Mouse (Mus musculus): Measurements from ENCODE around the gene Catsper3. TPM values are rescaled to one million over a fixed set of nuclear protein-coding genes. Genes with fewer than 3 reads are reported as not detected.
A peak's percentile ranks its signal among the peaks of the same experiment; 100 is the strongest.

The Catsper3 gene
- polyA plus RNA-seq, 1 experiment from 2014 or later, result not detected

GRCm38 (mm10) chr13:55829018-55829655 is 44.8 kb downstream of the Catsper3 start:
- no peak overlapping the region for H3K4me3 ChIP-seq (replicated peaks; ENCODE audit: low read depth, low read length)
- H3K36me3 ChIP-seq (ENCODE audit: control insufficient read depth, insufficient read depth, low read length), result no peaks in the 10 kb centered on the region
- H3K27ac ChIP-seq (replicated peaks; ENCODE audit: low read depth, low read length), result no peak overlapping the region
- H3K9ac ChIP-seq (replicated peaks; ENCODE audit: low read length), result no peak overlapping the region
- peak; percentile 50 for DNase-seq
- no peaks in the 10 kb centered on the region for H3K9me3 ChIP-seq (ENCODE audit: control insufficient read depth, low read length)
- H3K4me1 ChIP-seq (ENCODE audit: control insufficient read depth, insufficient read depth, low read length), result 0 out of 2 replicates have a peak, but pooled peaks cover 2% of the 10 kb centered on the region
- H3K4me2 ChIP-seq (ENCODE audit: low read length), result no peak overlapping the region
- H3K27me3 ChIP-seq (ENCODE audit: control insufficient read depth, insufficient read depth, low read length), result peaks cover 91% of the 10 kb centered on the region
- ATAC-seq (ENCODE audit: low FRiP score, low TSS enrichment), result no peak
- 2% methylated on average over 12 of the region's 12 CpGs for WGBS

GRCm38 (mm10) chr13:55830081-55830832 is 45.9 kb downstream of the Catsper3 start:
- Histone ChIP-seq H3K36me3 (ENCODE audit: control insufficient read depth, insufficient read depth, low read length) (no peaks in the 10 kb centered on the region), H3K4me2 (ENCODE audit: low read length) (peak overlapping the region; percentile 31; the same call in 1 of the 2 replicates), H3K4me3 (replicated peaks; ENCODE audit: low read depth, low read length) (no peak overlapping the region), H3K9ac (replicated peaks; ENCODE audit: low read length) (no peak overlapping the region), H3K4me1 (ENCODE audit: control insufficient read depth, insufficient read depth, low read length) (0 out of 2 replicates have a peak, but pooled peaks cover 2% of the 10 kb centered on the region), H3K27ac (replicated peaks; ENCODE audit: low read depth, low read length) (no peak overlapping the region), H3K9me3 (ENCODE audit: control insufficient read depth, low read length) (no peaks in the 10 kb centered on the region), H3K27me3 (ENCODE audit: control insufficient read depth, insufficient read depth, low read length) (peaks cover 88% of the 10 kb centered on the region)
- no peak for ATAC-seq (ENCODE audit: low FRiP score, low TSS enrichment)
- DNase-seq, result peak; percentile 53
- WGBS, result under 1% methylated on average over 48 of the region's 48 CpGs

GRCm38 (mm10) chr13:55830833-55831721 is 46.7 kb downstream of the Catsper3 start:
- Histone ChIP-seq H3K27me3 (ENCODE audit: control insufficient read depth, insufficient read depth, low read length) (peaks cover 87% of the 10 kb centered on the region), H3K36me3 (ENCODE audit: control insufficient read depth, insufficient read depth, low read length) (no peaks in the 10 kb centered on the region), H3K27ac (replicated peaks; ENCODE audit: low read depth, low read length) (no peak overlapping the region), H3K4me2 (ENCODE audit: low read length) (peak overlapping the region; percentile 31), H3K9me3 (ENCODE audit: control insufficient read depth, low read length) (no peaks in the 10 kb centered on the region), H3K9ac (replicated peaks; ENCODE audit: low read length) (no peak overlapping the region), H3K4me3 (replicated peaks; ENCODE audit: low read depth, low read length) (peak overlapping the region; percentile 17; the same call in 1 of the 2 replicates), H3K4me1 (ENCODE audit: control insufficient read depth, insufficient read depth, low read length) (peaks cover 5% of the 10 kb centered on the region; the same call in 1 of the 2 replicates)
- DNase-seq (peak; percentile 35), ATAC-seq (ENCODE audit: low FRiP score, low TSS enrichment) (no peak)
- WGBS, result under 1% methylated on average over 65 of the region's 82 CpGs

GRCm38 (mm10) chr13:55831722-55832160 is 47.4 kb downstream of the Catsper3 start:
- Histone ChIP-seq H3K4me3 (replicated peaks; ENCODE audit: low read depth, low read length) (0 out of 2 replicates have a peak overlapping the region, but pooled peaks have one; percentile 17), H3K9me3 (ENCODE audit: control insufficient read depth, low read length) (no peaks in the 10 kb centered on the region), H3K36me3 (ENCODE audit: control insufficient read depth, insufficient read depth, low read length) (no peaks in the 10 kb centered on the region), H3K4me1 (ENCODE audit: control insufficient read depth, insufficient read depth, low read length) (peaks cover 5% of the 10 kb centered on the region; the same call in 1 of the 2 replicates), H3K4me2 (ENCODE audit: low read length) (peak overlapping the region; percentile 31; the same call in 1 of the 2 replicates), H3K27ac (replicated peaks; ENCODE audit: low read depth, low read length) (no peak overlapping the region), H3K9ac (replicated peaks; ENCODE audit: low read length) (no peak overlapping the region), H3K27me3 (ENCODE audit: control insufficient read depth, insufficient read depth, low read length) (peaks cover 90% of the 10 kb centered on the region)
- ATAC-seq (ENCODE audit: low FRiP score, low TSS enrichment), result no peak
- peak; percentile 12 for DNase-seq
- 2% methylated on average over 25 of the region's 25 CpGs for WGBS

- 14% methylated on average over 1 of the region's 1 CpGs for WGBS
- H3K9me3 ChIP-seq (ENCODE audit: control insufficient read depth, low read length), result no peaks in the 10 kb centered on the region
- H3K4me1 ChIP-seq (ENCODE audit: control insufficient read depth, insufficient read depth, low read length), result peaks cover 5% of the 10 kb centered on the region; the same call in 1 of the 2 replicates
- ATAC-seq (ENCODE audit: low FRiP score, low TSS enrichment), result no peak
- H3K4me3 ChIP-seq (replicated peaks; ENCODE audit: low read depth, low read length), result no peak overlapping the region
- H3K36me3 ChIP-seq (ENCODE audit: control insufficient read depth, insufficient read depth, low read length), result no peaks in the 10 kb centered on the region
- H3K27ac ChIP-seq (replicated peaks; ENCODE audit: low read depth, low read length), result no peak overlapping the region
- no peak overlapping the region for H3K4me2 ChIP-seq (ENCODE audit: low read length)
- DNase-seq, result no peak
- no peak overlapping the region for H3K9ac ChIP-seq (replicated peaks; ENCODE audit: low read length)
- peaks cover 95% of the 10 kb centered on the region for H3K27me3 ChIP-seq (ENCODE audit: control insufficient read depth, insufficient read depth, low read length)
Measured at GRCm38 (mm10) chr13:55832602-55833001, 48.2 kb downstream of the Catsper3 start.

GRCm38 (mm10) chr13:55833921-55834320 is 49.6 kb downstream of the Catsper3 start:
- ATAC-seq (ENCODE audit: low FRiP score, low TSS enrichment), result no peak
- H3K27ac ChIP-seq (replicated peaks; ENCODE audit: low read depth, low read length), result no peak overlapping the region
- 4% methylated on average over 7 of the region's 7 CpGs for WGBS
- no peaks in the 10 kb centered on the region for H3K36me3 ChIP-seq (ENCODE audit: control insufficient read depth, insufficient read depth, low read length)
- H3K9ac ChIP-seq (replicated peaks; ENCODE audit: low read length), result no peak overlapping the region
- no peak overlapping the region for H3K4me3 ChIP-seq (replicated peaks; ENCODE audit: low read depth, low read length)
- H3K27me3 ChIP-seq (ENCODE audit: control insufficient read depth, insufficient read depth, low read length), result peaks cover 94% of the 10 kb centered on the region
- no peak for DNase-seq
- H3K4me2 ChIP-seq (ENCODE audit: low read length), result no peak overlapping the region
- H3K9me3 ChIP-seq (ENCODE audit: control insufficient read depth, low read length), result no peaks in the 10 kb centered on the region
- H3K4me1 ChIP-seq (ENCODE audit: control insufficient read depth, insufficient read depth, low read length), result peaks cover 5% of the 10 kb centered on the region; the same call in 1 of the 2 replicates

GRCm38 (mm10) chr13:55834667-55835066 is 50.3 kb downstream of the Catsper3 start:
- Histone ChIP-seq H3K4me2 (ENCODE audit: low read length) (no peak overlapping the region), H3K9me3 (ENCODE audit: control insufficient read depth, low read length) (no peaks in the 10 kb centered on the region), H3K27me3 (ENCODE audit: control insufficient read depth, insufficient read depth, low read length) (peaks cover 94% of the 10 kb centered on the region), H3K4me1 (ENCODE audit: control insufficient read depth, insufficient read depth, low read length) (peaks cover 5% of the 10 kb centered on the region; the same call in 1 of the 2 replicates), H3K27ac (replicated peaks; ENCODE audit: low read depth, low read length) (no peak overlapping the region), H3K36me3 (ENCODE audit: control insufficient read depth, insufficient read depth, low read length) (no peaks in the 10 kb centered on the region), H3K9ac (replicated peaks; ENCODE audit: low read length) (no peak overlapping the region), H3K4me3 (replicated peaks; ENCODE audit: low read depth, low read length) (no peak overlapping the region)
- DNase-seq, result peak; percentile 19
- no peak for ATAC-seq (ENCODE audit: low FRiP score, low TSS enrichment)
- WGBS, result 5% methylated on average over 5 of the region's 5 CpGs

GRCm38 (mm10) chr13:55835548-55836097 is 51.3 kb downstream of the Catsper3 start:
- 0 out of 2 replicates have a peak overlapping the region, but pooled peaks have one; percentile 10 for H3K4me3 ChIP-seq (replicated peaks; ENCODE audit: low read depth, low read length)
- H3K27me3 ChIP-seq (ENCODE audit: control insufficient read depth, insufficient read depth, low read length), result peaks cover 92% of the 10 kb centered on the region
- DNase-seq, result peak; percentile 58
- H3K27ac ChIP-seq (replicated peaks; ENCODE audit: low read depth, low read length), result no peak overlapping the region
- H3K9me3 ChIP-seq (ENCODE audit: control insufficient read depth, low read length), result no peaks in the 10 kb centered on the region
- H3K4me1 ChIP-seq (ENCODE audit: control insufficient read depth, insufficient read depth, low read length), result peaks cover 5% of the 10 kb centered on the region; the same call in 1 of the 2 replicates
- under 1% methylated on average over 33 of the region's 33 CpGs for WGBS
- no peak overlapping the region for H3K9ac ChIP-seq (replicated peaks; ENCODE audit: low read length)
- no peak overlapping the region for H3K4me2 ChIP-seq (ENCODE audit: low read length)
- no peaks in the 10 kb centered on the region for H3K36me3 ChIP-seq (ENCODE audit: control insufficient read depth, insufficient read depth, low read length)
- ATAC-seq (ENCODE audit: low FRiP score, low TSS enrichment), result no peak

All from midbrain, embryonic 14.5 days (tissue).